Mouse (Mus musculus) liver, adult 2 months (tissue): ENCODE results near the gene Iqgap3.

ENCODE experiments used
- CTCF ChIP-seq: fragments of 200-500 bp; IDR thresholded peaks from 2 replicates; pipeline ENCODE4 v1.5.1; 2011; ENCODE audit warnings: low read depth, low read length, control low read depth
- POLR2A ChIP-seq: fragments of 200-500 bp; IDR thresholded peaks from 2 replicates; pipeline ENCODE4 v1.6.1; 2011; ENCODE audit warnings: low read length, control low read depth; ENCODE audit not compliant: insufficient read depth; ENCODE audit errors: extremely low read depth

DNA sequence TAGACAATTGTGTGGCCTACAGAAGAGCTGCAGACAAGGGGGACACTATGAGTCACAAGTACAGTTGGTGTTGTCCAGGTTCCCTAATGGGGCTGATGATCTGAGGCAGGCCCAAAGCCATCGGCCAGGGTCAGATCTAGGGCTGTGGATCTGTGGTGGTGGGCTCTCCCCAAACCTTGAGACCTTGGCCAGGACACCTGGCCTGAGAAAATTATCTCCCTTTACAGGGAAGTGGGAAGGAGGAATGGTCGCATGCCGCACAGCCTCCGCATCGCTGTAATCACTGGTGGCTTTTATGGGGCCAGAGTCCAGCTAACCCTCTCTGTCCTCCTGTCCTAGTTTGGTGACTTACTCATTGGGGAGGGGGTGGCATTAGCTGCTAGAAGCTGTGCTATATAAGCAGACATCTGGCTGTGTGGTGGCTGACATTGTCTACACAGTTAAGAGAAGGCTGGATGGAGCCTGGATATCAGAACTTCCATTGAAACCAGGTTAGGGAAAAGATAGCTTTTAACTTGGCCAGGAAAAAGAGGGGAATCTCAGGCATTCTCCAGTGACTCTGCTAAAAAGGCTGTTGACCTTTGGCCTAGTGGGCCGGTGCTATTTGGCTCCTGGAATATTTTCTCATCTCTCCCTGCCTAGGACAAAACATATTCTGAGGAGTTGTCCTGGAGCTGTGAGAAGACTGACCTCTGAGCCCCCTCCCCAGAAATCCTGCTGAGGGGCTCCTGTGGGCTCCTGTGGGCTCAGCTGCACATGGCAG lies 63.1 kb downstream of the Iqgap3 start:
- TF ChIP-seq CTCF (no peak), POLR2A (no peak)
